Mouse (Mus musculus): ENCODE data around the gene Hoxb5.

The Hoxb5 gene

GRCm38 (mm10) chr11:96319910-96320309 lies 16.8 kb downstream of the Hoxb5 start:
- DNase-seq = no peak

- no peak for DNase-seq
These were observed 17.6 kb downstream of the Hoxb5 start for GRCm38 (mm10) chr11:96320688-96321087.

- DNase-seq = no peak
These were observed 18.7 kb downstream of the Hoxb5 start for GRCm38 (mm10) chr11:96321846-96322245.

GRCm38 (mm10) chr11:96322738-96323137 lies 19.6 kb downstream of the Hoxb5 start:
- DNase-seq = no peak

- no peak for DNase-seq
These were observed 20.0 kb downstream of the Hoxb5 start, which contains the start of gene Hoxb3 for GRCm38 (mm10) chr11:96323154-96323553. Gene Hoxb3, plus strand, starts transcription at chr11:96323326.

- DNase-seq = no peak
These were observed 21.0 kb downstream of the Hoxb5 start for GRCm38 (mm10) chr11:96324125-96324524.

GRCm38 (mm10) chr11:96324965-96325364 lies 21.8 kb downstream of the Hoxb5 start:
- DNase-seq = no peak

- no peak for DNase-seq
These were observed 22.6 kb downstream of the Hoxb5 start for GRCm38 (mm10) chr11:96325747-96326212.

- no peak for DNase-seq
These were observed 23.6 kb downstream of the Hoxb5 start for GRCm38 (mm10) chr11:96326705-96327104.

- DNase-seq = no peak
These were observed 24.0 kb downstream of the Hoxb5 start for GRCm38 (mm10) chr11:96327122-96327521.

GRCm38 (mm10) chr11:96327750-96328149 lies 24.6 kb downstream of the Hoxb5 start:
- DNase-seq = no peak

GRCm38 (mm10) chr11:96328605-96329004 lies 25.5 kb downstream of the Hoxb5 start:
- no peak for DNase-seq

GRCm38 (mm10) chr11:96332105-96332504 lies 29.0 kb downstream of the Hoxb5 start:
- no peak for DNase-seq

- DNase-seq = no peak
These were observed 29.5 kb downstream of the Hoxb5 start for GRCm38 (mm10) chr11:96332618-96333032.

GRCm38 (mm10) chr11:96333241-96334001 lies 30.3 kb downstream of the Hoxb5 start:
- DNase-seq = no peak

GRCm38 (mm10) chr11:96334002-96334364 lies 30.8 kb downstream of the Hoxb5 start:
- DNase-seq = no peak

GRCm38 (mm10) chr11:96334998-96335397 lies 31.9 kb downstream of the Hoxb5 start:
- no peak for DNase-seq

GRCm38 (mm10) chr11:96336597-96336996 lies 33.5 kb downstream of the Hoxb5 start:
- no peak for DNase-seq

GRCm38 (mm10) chr11:96337026-96337425 lies 33.9 kb downstream of the Hoxb5 start:
- no peak for DNase-seq

GRCm38 (mm10) chr11:96338957-96339855 lies 36.1 kb downstream of the Hoxb5 start:
- no peak for DNase-seq

GRCm38 (mm10) chr11:96340698-96341365 lies 37.7 kb downstream of the Hoxb5 start:
- DNase-seq = no peak

- no peak for DNase-seq
These were observed 38.8 kb downstream of the Hoxb5 start for GRCm38 (mm10) chr11:96341701-96342575.
